Mouse (Mus musculus) gastrocnemius, adult 2 months (tissue): ENCODE measurements at regions not wholly inside any gene's neighbourhood (a gene's known extent, or its start where the extent isn't known, plus 50 kb on each side); places are given as distances from the start of the nearest gene placed in this dataset.

Experiments used
- DNase-seq: peaks from one replicate; pipeline ENCODE4 v3.0.0; 2022
- H3K27ac ChIP-seq: fragments of 200-600 bp; 2 replicates; pipeline ENCODE4 v1.8.1; 2022; ENCODE audit warnings: mild to moderate bottlenecking
- H3K4me3 ChIP-seq: fragments of 200-600 bp; 2 replicates; pipeline ENCODE4 v1.8.1; 2022; ENCODE audit warnings: mild to moderate bottlenecking, moderate library complexity
- CTCF ChIP-seq: fragments of 200-600 bp; IDR thresholded peaks from 2 replicates; pipeline ENCODE4 v1.8.1; 2022; ENCODE audit warnings: antibody characterized with exemption, mild to moderate bottlenecking, moderate library complexity
- intact Hi-C: fragments of 180-260 bp; cut with DNase I; formaldehyde crosslinking; loops from one replicate; pipeline ENCODE4 v1.15.1; 2025

GRCm38 (mm10) chr7:111156472-111157231 is 73.8 kb upstream of the Eif4g2 start:
- TF ChIP-seq CTCF, result no peak
- intact Hi-C loops, result loop anchor here (2.0 to 5.0 kb wide), 2 partner anchors 34 to 74 kb away; partner anchors contain the start of gene Eif4g2
- peak overlapping the region; percentile 97 for H3K27ac ChIP-seq
- DNase-seq, result peak; percentile 86
- H3K4me3 ChIP-seq, result peak overlapping the region; percentile 61

- no peak for TF ChIP-seq CTCF
- DNase-seq, result peak; percentile 38
- Histone ChIP-seq H3K4me3 (peak overlapping the region; percentile 61), H3K27ac (peak overlapping the region; percentile 97)
- intact Hi-C loops, result loop anchor here (2.0 to 5.0 kb wide), 2 partner anchors 33 to 74 kb away; partner anchors contain the start of gene Eif4g2
These were observed 73.2 kb upstream of the Eif4g2 start for GRCm38 (mm10) chr7:111155995-111156394.

- no peak overlapping the region for H3K4me3 ChIP-seq
- no peak for DNase-seq
- no peak overlapping the region for H3K27ac ChIP-seq
- intact Hi-C loops, result no loop called here
- no peak for TF ChIP-seq CTCF
These were observed 71.4 kb upstream of the Eif4g2 start for GRCm38 (mm10) chr7:111154217-111154616.

- intact Hi-C loops, result no loop called here
- peak overlapping the region; percentile 83 for H3K27ac ChIP-seq
These were observed 67.7 kb upstream of the Eif4g2 start for GRCm38 (mm10) chr7:111150540-111150939.

GRCm38 (mm10) chr7:111150115-111150514 is 67.3 kb upstream of the Eif4g2 start:
- H3K4me3 ChIP-seq, result no peak overlapping the region
- DNase-seq, result peak; percentile 27
- intact Hi-C loops, result no loop called here
- TF ChIP-seq CTCF, result no peak
- H3K27ac ChIP-seq, result peak overlapping the region; percentile 83

More at GRCm38 (mm10) chr7:111150540-111150939, 67.7 kb upstream of the Eif4g2 start:
- no peak for TF ChIP-seq CTCF
- DNase-seq, result no peak
- no peak overlapping the region for H3K4me3 ChIP-seq

- H3K4me3 ChIP-seq, result no peak overlapping the region
- no peak overlapping the region for H3K27ac ChIP-seq
- DNase-seq, result peak; percentile 27
- TF ChIP-seq CTCF, result no peak
- intact Hi-C loops, result no loop called here
These were observed 64.8 kb upstream of the Eif4g2 start for GRCm38 (mm10) chr7:111147593-111147992.

GRCm38 (mm10) chr7:111146670-111147069 is 63.8 kb upstream of the Eif4g2 start:
- no peak for DNase-seq
- no peak for TF ChIP-seq CTCF
- H3K27ac ChIP-seq, result no peak overlapping the region
- intact Hi-C loops, result no loop called here
- H3K4me3 ChIP-seq, result no peak overlapping the region

- TF ChIP-seq CTCF, result no peak
- no peak overlapping the region for H3K4me3 ChIP-seq
- DNase-seq, result no peak
- intact Hi-C loops, result no loop called here
- no peak overlapping the region for H3K27ac ChIP-seq
These were observed 61.4 kb upstream of the Eif4g2 start for GRCm38 (mm10) chr7:111144216-111144615.

GRCm38 (mm10) chr7:111141285-111141965 is 58.6 kb upstream of the Eif4g2 start:
- intact Hi-C loops, result no loop called here
- TF ChIP-seq CTCF, result no peak
- Histone ChIP-seq H3K4me3 (no peak overlapping the region), H3K27ac (peak overlapping the region; percentile 48)
- no peak for DNase-seq

GRCm38 (mm10) chr7:111138038-111138437 is 55.2 kb upstream of the Eif4g2 start:
- Histone ChIP-seq H3K4me3 (no peak overlapping the region), H3K27ac (no peak overlapping the region)
- intact Hi-C loops, result no loop called here
- TF ChIP-seq CTCF, result no peak
- no peak for DNase-seq

- no peak for TF ChIP-seq CTCF
- DNase-seq, result no peak
- intact Hi-C loops, result no loop called here
- H3K4me3 ChIP-seq, result no peak overlapping the region
- peak overlapping the region; percentile 53 for H3K27ac ChIP-seq
These were observed 53.3 kb upstream of the Eif4g2 start for GRCm38 (mm10) chr7:111136066-111136639.

GRCm38 (mm10) chr7:111134496-111134895 is 51.7 kb upstream of the Eif4g2 start:
- no peak for TF ChIP-seq CTCF
- Histone ChIP-seq H3K27ac (no peak overlapping the region), H3K4me3 (no peak overlapping the region)
- no peak for DNase-seq
- intact Hi-C loops, result no loop called here
